Mouse (Mus musculus) left cerebral cortex, adult 11 months (tissue): ENCODE data around the gene Cyp4f39.
"Not testable (repeated sequence)": the region's sequence is repeated elsewhere in the genome, so short reads cannot be mapped to it uniquely, and the experiment has no call there.

Experiments used
- DNase-seq: peaks from one replicate; pipeline ENCODE4 v3.0.0; 2022; ENCODE audit warnings: low spot score

The Cyp4f39 gene

GRCm38 (mm10) chr17:32474954-32475560 is 22.5 kb downstream of the Cyp4f39 start:
- DNase-seq, result no peak

DNA sequence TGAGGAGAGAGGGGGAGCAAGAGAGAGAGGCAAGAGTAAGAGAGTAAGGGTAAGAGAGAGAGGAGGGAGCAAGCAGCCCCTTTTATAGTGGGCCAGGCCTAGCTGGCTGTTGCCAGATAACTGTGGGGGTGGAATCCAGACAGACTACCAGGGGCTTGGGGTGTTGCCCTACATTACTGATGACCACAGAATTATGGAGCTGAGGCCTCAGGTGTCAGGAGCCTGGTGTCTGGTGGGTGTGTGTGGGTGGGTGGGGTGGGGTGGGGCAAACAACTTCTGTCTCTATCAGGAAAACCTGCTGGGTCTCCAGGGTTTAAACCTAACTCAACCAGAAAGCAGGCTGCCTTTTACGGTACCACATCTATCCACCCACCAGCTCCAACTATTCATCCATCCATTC is 24.7 kb downstream of the Cyp4f39 start:
- no peak for DNase-seq

DNA sequence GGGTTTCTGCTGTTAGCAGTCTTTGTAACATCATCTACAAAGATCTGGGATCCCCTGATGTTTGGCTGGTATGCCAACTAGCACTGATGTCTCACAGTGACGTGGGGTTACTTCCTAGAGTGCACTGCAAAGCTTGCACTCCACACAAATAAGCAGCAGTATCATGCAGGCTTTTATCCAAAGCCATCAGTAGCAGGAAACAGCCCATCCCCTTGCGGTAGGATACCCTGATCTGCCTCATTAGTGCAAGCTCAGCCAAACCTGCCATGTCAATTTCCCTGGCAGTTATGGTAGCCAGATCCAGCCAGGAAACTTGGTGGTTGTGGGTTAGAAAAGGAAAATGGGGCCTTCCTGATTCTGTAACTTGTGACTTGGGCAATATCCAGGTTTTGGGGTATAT is 26.2 kb downstream of the Cyp4f39 start:
- DNase-seq, result no peak

- DNase-seq, result no peak
Observed at GRCm38 (mm10) chr17:32479554-32480506, 27.3 kb downstream of the Cyp4f39 start.

DNA sequence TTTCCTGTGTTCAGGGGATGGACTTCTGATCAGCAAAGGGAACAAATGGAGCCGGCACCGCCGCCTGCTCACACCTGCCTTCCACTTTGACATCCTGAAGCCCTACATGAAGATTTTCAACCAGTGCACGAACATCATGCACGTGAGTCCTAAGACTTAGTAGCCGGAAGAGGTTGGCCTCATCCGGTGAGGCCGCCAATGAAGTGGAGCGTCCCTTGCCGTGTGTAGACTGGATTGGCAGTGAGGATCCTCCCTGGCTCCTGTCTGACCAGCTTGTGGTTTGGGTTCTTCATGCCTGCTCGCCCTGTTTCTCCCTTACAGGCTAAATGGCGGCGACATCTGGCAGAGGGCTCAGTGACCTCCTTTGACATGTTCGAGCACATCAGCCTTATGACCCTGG is 29.2 kb downstream of the Cyp4f39 start:
- DNase-seq, result no peak

- DNase-seq, result no peak
Observed at GRCm38 (mm10) chr17:32483200-32483599, 30.7 kb downstream of the Cyp4f39 start.

DNA sequence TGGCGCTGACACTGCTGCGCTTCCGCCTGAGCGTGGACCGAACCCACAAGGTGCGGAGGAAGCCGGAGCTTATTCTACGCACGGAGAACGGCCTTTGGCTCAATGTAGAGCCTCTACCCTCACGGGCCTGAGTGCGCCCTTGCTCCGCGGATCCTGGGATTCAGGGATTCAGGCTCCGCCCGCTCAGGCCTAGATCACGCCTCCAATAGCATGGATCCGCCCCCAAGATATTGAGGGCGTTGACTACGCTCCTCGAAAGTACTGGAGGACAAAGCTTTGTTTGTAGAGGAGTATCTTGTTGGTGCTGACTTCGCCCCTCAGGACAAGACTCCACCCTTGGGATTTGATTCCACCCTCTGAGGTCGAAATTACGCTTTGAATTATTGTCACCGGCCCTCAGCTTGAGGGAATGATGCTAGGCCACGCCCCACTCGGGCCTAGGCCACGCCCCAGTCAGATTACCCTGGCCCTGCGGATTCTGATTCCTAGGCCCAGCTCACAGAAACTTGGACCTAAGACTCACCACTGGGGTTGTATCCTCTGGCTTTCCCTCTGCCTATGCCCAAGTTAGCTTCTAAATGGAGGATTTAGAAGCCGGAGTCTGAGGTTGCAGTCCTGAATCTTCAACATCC is 39.9 kb downstream of the Cyp4f39 start:
- no peak for DNase-seq

DNA sequence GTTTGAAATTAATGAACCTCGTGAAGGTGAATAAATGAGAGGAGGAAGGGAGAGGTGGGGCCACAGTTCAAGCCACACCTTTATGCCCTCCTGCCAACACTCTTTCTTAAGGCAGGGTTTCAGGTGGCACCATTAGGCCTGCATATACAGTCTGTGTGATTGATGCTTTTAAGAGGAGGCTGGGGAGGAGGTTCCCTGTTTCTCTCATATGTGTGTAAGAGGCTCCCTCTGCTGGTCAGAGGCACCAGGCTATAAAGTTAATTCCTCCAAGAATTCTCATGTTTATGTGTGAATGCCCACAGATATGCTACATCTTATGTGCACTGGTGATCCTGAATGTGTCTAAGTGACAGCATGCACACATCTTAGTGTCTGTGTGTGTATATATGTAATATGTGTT is 42.1 kb downstream of the Cyp4f39 start:
- DNase-seq, result peak; percentile 68

- DNase-seq, result not testable (repeated sequence)
Observed at GRCm38 (mm10) chr17:32500511-32500910, 48.0 kb downstream of the Cyp4f39 start.

DNA sequence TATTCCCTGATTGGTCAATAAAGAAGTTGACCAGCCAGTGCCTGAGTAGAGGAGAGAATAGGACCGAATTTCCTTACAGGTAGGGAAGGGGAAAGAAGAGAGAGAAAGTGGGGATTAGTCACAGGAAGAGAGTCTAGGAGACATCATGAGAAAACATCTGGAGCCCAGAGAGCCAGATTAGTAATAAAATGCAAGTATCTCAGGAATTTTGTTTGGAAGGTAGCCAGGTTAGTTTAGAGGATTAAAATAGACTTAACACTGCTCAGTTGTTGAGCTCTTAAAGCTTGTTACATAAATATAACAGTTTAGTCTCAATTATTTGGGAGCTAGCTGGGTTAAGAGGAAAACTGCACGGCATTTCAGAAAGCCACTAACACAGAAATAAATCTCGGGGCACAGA is 48.5 kb downstream of the Cyp4f39 start:
- no peak for DNase-seq

DNA sequence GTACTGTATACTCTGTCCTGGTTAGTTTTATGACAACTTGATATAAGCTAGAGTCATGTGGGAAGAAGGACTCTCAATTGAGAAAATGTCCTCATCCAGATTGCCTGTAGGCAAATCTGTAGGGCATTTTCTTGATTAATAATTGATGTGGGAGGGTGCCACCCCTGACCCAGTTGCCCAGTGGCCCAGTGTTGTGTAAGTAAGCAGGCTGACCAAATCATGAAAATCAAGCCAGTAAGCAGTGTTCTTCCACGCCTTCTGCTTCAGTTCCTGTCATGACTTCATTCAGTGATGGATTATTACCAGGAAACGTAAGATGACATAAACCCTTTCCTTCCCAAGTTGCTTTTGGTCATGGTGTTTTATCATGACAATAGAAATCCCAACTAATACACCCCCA is 50.6 kb downstream of the Cyp4f39 start:
- no peak for DNase-seq

GRCm38 (mm10) chr17:32505851-32506728 is 53.6 kb downstream of the Cyp4f39 start, which contains the start of gene Cyp4f17:
Cyp4f17 (plus strand) TSS chr17:32506050.
- DNase-seq, result no peak

GRCm38 (mm10) chr17:32506729-32507245 is 54.3 kb downstream of the Cyp4f39 start:
- no peak for DNase-seq

- DNase-seq, result no peak
Observed at GRCm38 (mm10) chr17:32516126-32516525, 63.6 kb downstream of the Cyp4f39 start.

GRCm38 (mm10) chr17:32521981-32522380 is 69.5 kb downstream of the Cyp4f39 start:
- DNase-seq, result no peak

GRCm38 (mm10) chr17:32522386-32522785 is 69.9 kb downstream of the Cyp4f39 start:
- no peak for DNase-seq

DNA sequence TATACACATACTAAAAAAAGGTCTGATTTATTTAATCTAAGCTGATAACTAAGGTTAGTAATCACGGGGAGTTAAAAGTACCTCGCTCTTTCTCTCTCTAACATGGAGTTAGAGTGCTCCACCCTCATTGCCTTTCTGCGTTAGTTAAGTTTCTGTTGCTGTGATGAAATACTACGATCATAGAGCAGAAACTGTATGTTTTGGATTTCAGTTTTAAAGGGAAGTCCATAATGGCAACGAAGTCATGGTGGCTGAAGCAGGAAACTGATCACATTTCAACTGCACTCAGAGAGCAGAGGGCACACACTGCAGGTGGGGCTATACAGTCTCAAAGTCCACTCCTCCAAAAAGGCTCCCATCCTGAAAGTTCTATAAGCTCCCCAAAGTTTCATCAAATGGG is 70.3 kb downstream of the Cyp4f39 start:
- DNase-seq, result no peak

GRCm38 (mm10) chr17:32523895-32524294 is 71.4 kb downstream of the Cyp4f39 start:
- DNase-seq, result no peak

DNA sequence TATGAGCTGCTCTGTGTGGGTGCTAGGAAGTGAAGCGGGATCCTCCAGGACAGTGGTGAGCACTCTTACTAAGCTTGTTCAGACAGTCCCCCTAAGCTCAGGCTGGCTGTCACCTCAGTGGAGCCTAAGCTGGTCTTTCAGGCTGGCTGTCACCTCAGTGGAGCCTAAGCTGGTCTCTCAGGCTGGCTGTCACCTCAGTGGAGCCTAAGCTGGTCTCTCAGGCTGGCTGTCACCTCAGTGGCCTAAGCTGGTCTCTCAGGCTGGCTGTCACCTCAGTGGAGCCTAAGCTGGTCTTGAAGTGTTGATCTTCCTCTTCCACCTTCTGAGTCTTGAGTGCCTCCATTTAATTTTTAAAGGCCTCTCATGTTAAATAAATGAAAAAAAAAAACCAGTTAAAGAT is 73.8 kb downstream of the Cyp4f39 start:
- DNase-seq, result not testable (repeated sequence)

- DNase-seq, result no peak
Observed at GRCm38 (mm10) chr17:32527748-32528147, 75.2 kb downstream of the Cyp4f39 start.
